9 mouse cellular contexts compared by ENCODE assay signal in genomic region chr2:116893988-116894363, GRCm38 (mm10). TPM values are rescaled to one million over a fixed set of nuclear protein-coding genes. Genes with fewer than 3 reads are reported as not detected.
DNase-seq lines count a peak whose midpoint lies in the region; ATAC-seq and TF ChIP-seq lines count a peak whose summit lies in the region.
"Had no signal": no experiment of that assay in that cellular context is flagged by ENCODE, and none has a peak within 500 bp of the region (broad histone marks: within the 10 kb centered on the region; RNA-seq: fewer than 3 reads in every experiment).

No protein-coding gene starts in this region.

- ATAC-seq in heart, embryonic 11.5 days (replicated peaks; ENCODE audit: insufficient number of reproducible peaks, low FRiP score, low TSS enrichment): 0 out of 2 replicates have a peak, but pooled peaks have one; percentile 14
- ATAC-seq in kidney, embryonic 16.5 days (ENCODE audit: low FRiP score, low TSS enrichment): peak; percentile 81

- H3K4me1 ChIP-seq in thymus, adult 2 months (replicated peaks; ENCODE audit: control insufficient read depth, insufficient read depth, low read length): no peaks in the 10 kb centered on the region
- no peaks in the 10 kb centered on the region for H3K4me1 ChIP-seq in heart, embryonic 11.5 days (ENCODE audit: control insufficient read depth, insufficient read depth, low read length)
- 0 out of 2 replicates have a peak, but pooled peaks cover 8% of the 10 kb centered on the region for H3K4me1 ChIP-seq in kidney, embryonic 16.5 days (ENCODE audit: insufficient read depth, low read length)

- peak overlapping the region; percentile 61 for H3K4me2 ChIP-seq in heart, embryonic 11.5 days
- peak overlapping the region; percentile 68 for H3K4me2 ChIP-seq in kidney, embryonic 16.5 days (replicated peaks; ENCODE audit: low read depth, low read length)

- intact Hi-C loops in left cerebral cortex, postnatal 36 days (cut with DNase I): no loop called here

- no peaks in the 10 kb centered on the region for H3K27me3 ChIP-seq in thymus, adult 2 months (ENCODE audit: control insufficient read depth, insufficient read depth, low read length)
- no peaks in the 10 kb centered on the region for H3K27me3 ChIP-seq in heart, embryonic 11.5 days (ENCODE audit: control insufficient read depth, insufficient read depth, low read length)
- peaks cover 4% of the 10 kb centered on the region; the same call in 1 of the 2 replicates for H3K27me3 ChIP-seq in kidney, embryonic 16.5 days (ENCODE audit: insufficient read depth, low read length)
- no peaks in the 10 kb centered on the region for H3K27me3 ChIP-seq in splenic B cell, adult 2 months (ENCODE audit: control insufficient read depth, insufficient read depth, low read length, poor library complexity, severe bottlenecking)

- H3K9ac ChIP-seq in heart, embryonic 11.5 days (ENCODE audit: low read depth, low read length): no peak overlapping the region
- H3K9ac ChIP-seq in kidney, embryonic 16.5 days (replicated peaks; ENCODE audit: low read length): peak overlapping the region; percentile 53

- DNase-seq in thymus, adult 2 months: peak; percentile 3
- DNase-seq in thymus, postnatal 36 days: no peak
- DNase-seq in cerebellum, adult 9-10 months: peak; percentile 64
- DNase-seq in lung, postnatal 25 days (ENCODE audit: low spot score): peak; percentile 31
- DNase-seq in splenic B cell, adult 2 months (ENCODE audit: low read depth, low spot score): peak; percentile 59
- DNase-seq in left cerebral cortex, postnatal 36 days (ENCODE audit: low spot score in 2 of 2): no peak

- 15% methylated on average over 9 of the region's 9 CpGs for WGBS in thymus, adult 2 months
- under 1% methylated on average over 9 of the region's 9 CpGs for WGBS in heart, embryonic 11.5 days (ENCODE audit: insufficient replicate concordance)
- WGBS in kidney, embryonic 16.5 days: 1% methylated on average over 9 of the region's 9 CpGs

- no peaks in the 10 kb centered on the region for H3K9me3 ChIP-seq in heart, embryonic 11.5 days (replicated peaks; ENCODE audit: control insufficient read depth, low read length)
- H3K9me3 ChIP-seq in kidney, embryonic 16.5 days (ENCODE audit: low read length): no peaks in the 10 kb centered on the region

- H3K27ac ChIP-seq in thymus, adult 2 months (ENCODE audit: control insufficient read depth, insufficient read depth, low read length): no peak overlapping the region
- H3K27ac ChIP-seq in heart, embryonic 11.5 days (ENCODE audit: low read depth, low read length): no peak overlapping the region
- peak overlapping the region; percentile 52; the same call in 1 of the 2 replicates for H3K27ac ChIP-seq in kidney, embryonic 16.5 days (ENCODE audit: low read length)
- H3K27ac ChIP-seq: macrophage had no signal

- H3K4me3 ChIP-seq in thymus, adult 2 months (ENCODE audit: control insufficient read depth, insufficient read depth, low read length): no peak overlapping the region
- H3K4me3 ChIP-seq in heart, embryonic 11.5 days (ENCODE audit: low read depth, low read length): peak overlapping the region; percentile 23
- H3K4me3 ChIP-seq in kidney, embryonic 16.5 days (ENCODE audit: low read length): peak overlapping the region; percentile 38

- TF ChIP-seq POLR2A in thymus, adult 2 months (IDR thresholded peaks at IDR 0.05; ENCODE audit: control insufficient read depth, extremely low read depth, insufficient read depth, low read length, poor library complexity): no peak

- no peaks in the 10 kb centered on the region for H3K36me3 ChIP-seq in thymus, adult 2 months (ENCODE audit: control insufficient read depth, insufficient read depth, low read length)
- no peaks in the 10 kb centered on the region for H3K36me3 ChIP-seq in heart, embryonic 11.5 days (ENCODE audit: control insufficient read depth, insufficient read depth, low read length)
- H3K36me3 ChIP-seq in kidney, embryonic 16.5 days (ENCODE audit: insufficient read depth, low read length): no peaks in the 10 kb centered on the region
- H3K36me3 ChIP-seq in splenic B cell, adult 2 months (ENCODE audit: control insufficient read depth, insufficient read depth, low read length, poor library complexity, severe bottlenecking): no peaks in the 10 kb centered on the region

- TF ChIP-seq CTCF in thymus, adult 2 months (IDR thresholded peaks at IDR 0.05; ENCODE audit: borderline replicate concordance, control insufficient read depth, extremely low read depth, insufficient read depth, low read length, poor library complexity): 0 out of 2 replicates have a peak, but pooled peaks have one; percentile 15

RNA-seq across cellular contexts. Expression of gene Tmco5, which starts 15.5 kb away (rescaled TPM):
- polyA plus RNA-seq in thymus, adult 2 months (2012; rRNA removed): not detected in 2 replicates
- polyA plus RNA-seq in heart, embryonic 11.5 days (2014; fragmentation: Nextera tagmentation; extraction: Ambion mirVana): not detected in 2 replicates
- polyA plus RNA-seq in kidney, embryonic 16.5 days (2015; fragmentation: Nextera tagmentation; extraction: Ambion mirVana): not detected in 2 replicates
- total RNA-seq in left cerebral cortex, postnatal 36 days (2021): 1 to 10 TPM; 3.5 to 5.7 TPM
- polyA plus RNA-seq: macrophage had no signal

Comparison
In these comparisons a context has a peak if more than half of its experiments do, and no peak if none do; other contexts are left out.
1. DNase-seq: peak in thymus, adult 2 months (single experiment), cerebellum, adult 9-10 months (single experiment), lung, postnatal 25 days (single experiment) and splenic B cell, adult 2 months (single experiment); none in thymus, postnatal 36 days (0 of 2) and left cerebral cortex, postnatal 36 days (0 of 2).